Mouse (Mus musculus): ENCODE measurements around the gene Specc1.

The Specc1 gene

GRCm38 (mm10) chr11:62247759-62248400 lies 291.3 kb downstream of the Specc1 start:
- no peak for DNase-seq (ENCODE audit: low spot score in 2 of 2)

- DNase-seq (ENCODE audit: low spot score in 2 of 2) = no peak
These were observed 292.1 kb downstream of the Specc1 start, which contains the start of gene Adora2b for GRCm38 (mm10) chr11:62248401-62249244. Adora2b (plus strand) TSS chr11:62248984.

GRCm38 (mm10) chr11:62249266-62250037 lies 292.9 kb downstream of the Specc1 start:
- DNase-seq (ENCODE audit: low spot score in 2 of 2) = no peak

- DNase-seq (ENCODE audit: low spot score in 2 of 2) = no peak
These were observed 294.5 kb downstream of the Specc1 start for GRCm38 (mm10) chr11:62251047-62251446.

- no peak for DNase-seq (ENCODE audit: low spot score in 2 of 2)
These were observed 296.8 kb downstream of the Specc1 start for GRCm38 (mm10) chr11:62253380-62253779.

GRCm38 (mm10) chr11:62259214-62259613 lies 302.7 kb downstream of the Specc1 start:
- DNase-seq (ENCODE audit: low spot score in 2 of 2) = no peak

- no peak for DNase-seq (ENCODE audit: low spot score in 2 of 2)
These were observed 307.0 kb downstream of the Specc1 start for GRCm38 (mm10) chr11:62263599-62263998.

GRCm38 (mm10) chr11:62264018-62264417 lies 307.5 kb downstream of the Specc1 start:
- DNase-seq (ENCODE audit: low spot score in 2 of 2) = no peak

GRCm38 (mm10) chr11:62265642-62266041 lies 309.1 kb downstream of the Specc1 start:
- no peak for DNase-seq (ENCODE audit: low spot score in 2 of 2)

GRCm38 (mm10) chr11:62266466-62267214 lies 310.1 kb downstream of the Specc1 start:
- no peak for DNase-seq (ENCODE audit: low spot score in 2 of 2)

GRCm38 (mm10) chr11:62268381-62268780 lies 311.8 kb downstream of the Specc1 start:
- DNase-seq (ENCODE audit: low spot score in 2 of 2) = no peak

- DNase-seq (ENCODE audit: low spot score in 2 of 2) = no peak
These were observed 312.5 kb downstream of the Specc1 start for GRCm38 (mm10) chr11:62269097-62269496.

GRCm38 (mm10) chr11:62270851-62271250 lies 314.3 kb downstream of the Specc1 start:
- DNase-seq (ENCODE audit: low spot score in 2 of 2) = no peak

Measured in right cerebral cortex, postnatal 36 days (tissue).